Mouse (Mus musculus): ENCODE data around the gene Olfr1166.

DNA sequence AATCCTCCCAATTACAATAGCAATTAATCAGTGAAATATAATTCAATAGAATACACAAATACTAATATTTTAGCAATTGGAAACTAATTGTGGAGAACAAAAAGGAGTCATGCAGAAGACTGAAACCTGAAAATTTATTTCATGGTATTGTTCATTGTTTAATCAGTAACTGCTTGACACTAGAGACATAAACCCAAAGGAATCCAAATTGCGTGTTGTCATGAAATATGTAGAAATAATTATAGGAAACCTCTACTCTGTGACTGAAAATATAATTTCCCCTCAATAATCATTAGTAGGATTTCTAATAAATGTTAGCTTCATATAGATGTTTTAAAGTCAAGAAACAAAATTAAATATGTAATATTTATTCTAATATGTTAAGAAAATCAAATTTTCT, at the start of gene Olfr1166:
- TF ChIP-seq MAFK (IDR thresholded peaks at IDR 0.05; ENCODE audit: insufficient read depth, low read depth, low read length) (no peak), ZNF384 (IDR thresholded peaks at IDR 0.05; ENCODE audit: low read depth, low read length) (no peak), ZC3H11A (IDR thresholded peaks at IDR 0.05; ENCODE audit: borderline replicate concordance, low read depth, low read length) (no peak), CHD2 (IDR thresholded peaks at IDR 0.05; ENCODE audit: low read depth, low read length) (no peak), HCFC1 (IDR thresholded peaks at IDR 0.05; ENCODE audit: borderline replicate concordance, insufficient read depth, low read length) (no peak)

Data from ES-E14 (cell line).